Mouse (Mus musculus): ENCODE data around the gene Tmco5b. TPM values are rescaled to one million over a fixed set of nuclear protein-coding genes. Genes with fewer than 3 reads are reported as not detected.

Gene Tmco5b
- not detected in 2 replicates for polyA plus RNA-seq (2014; fragmentation: Nextera tagmentation; extraction: Ambion mirVana)

DNA sequence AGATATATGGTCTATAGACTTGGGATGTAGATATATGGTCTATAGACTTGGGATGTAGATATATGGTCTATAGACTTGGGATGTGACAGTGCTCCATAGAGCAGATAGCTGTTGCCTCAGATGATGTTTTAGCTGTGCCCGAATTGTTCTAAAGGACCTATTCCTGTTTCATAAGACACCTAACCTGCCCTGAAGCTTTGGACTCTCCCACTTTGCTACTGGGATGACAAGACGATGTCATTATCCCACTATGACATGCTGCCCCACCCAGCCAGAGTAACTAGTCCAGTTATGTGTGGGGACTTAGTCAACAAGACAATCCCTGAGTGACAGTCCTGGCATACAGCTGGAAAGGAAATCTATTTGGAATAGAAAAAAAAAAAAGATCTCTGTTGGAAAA, at the start of gene Tmco5b:
Gene Tmco5b (plus strand): TSS at position 301 of the 400 bp plus-strand sequence.
- Histone ChIP-seq H3K9ac (ENCODE audit: low read depth, low read length) (no peak within 1 kb of the TSS), H3K4me2 (replicated peaks; ENCODE audit: low read depth, low read length) (no peak within 1 kb of the TSS), H3K27me3 (ENCODE audit: control insufficient read depth, insufficient read depth, low read length) (no peaks in the 10 kb centered on the region), H3K36me3 (ENCODE audit: control insufficient read depth, insufficient read depth, low read length) (no peaks in the 10 kb centered on the region), H3K27ac (ENCODE audit: low read depth, low read length) (no peak within 1 kb of the TSS), H3K9me3 (ENCODE audit: control insufficient read depth, low read length) (no peaks in the 10 kb centered on the region), H3K4me1 (ENCODE audit: control insufficient read depth, insufficient read depth, low read length) (no peaks in the 10 kb centered on the region), H3K4me3 (ENCODE audit: low read length) (no peak within 1 kb of the TSS)
- no peak for ATAC-seq (ENCODE audit: low FRiP score, low TSS enrichment)
- 88% methylated on average over 2 of the region's 2 CpGs for WGBS

DNA sequence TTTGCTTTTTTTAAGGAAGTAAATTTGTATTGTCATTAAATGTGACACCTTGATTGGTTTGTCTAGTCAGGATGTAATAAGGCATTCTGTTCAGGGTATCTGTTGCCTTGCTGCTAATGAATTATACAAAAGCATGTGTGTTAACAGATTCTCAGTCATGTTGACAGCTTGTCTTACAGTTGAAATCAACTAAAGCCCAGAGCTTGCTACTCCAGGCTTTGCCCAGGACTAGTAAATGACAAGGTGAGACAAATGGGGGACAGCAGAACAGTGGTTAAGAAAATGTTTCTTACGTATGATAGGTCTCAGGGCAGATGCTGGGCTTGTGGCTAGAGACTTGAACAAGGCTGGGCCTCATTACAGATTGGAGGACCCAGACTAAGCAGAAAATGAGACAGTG, 48.5 kb upstream of the Tmco5b start:
- Histone ChIP-seq H3K9ac (ENCODE audit: low read depth, low read length) (no peak overlapping the region), H3K36me3 (ENCODE audit: control insufficient read depth, insufficient read depth, low read length) (no peaks in the 10 kb centered on the region), H3K27me3 (ENCODE audit: control insufficient read depth, insufficient read depth, low read length) (no peaks in the 10 kb centered on the region), H3K27ac (ENCODE audit: low read depth, low read length) (no peak overlapping the region), H3K4me1 (ENCODE audit: control insufficient read depth, insufficient read depth, low read length) (no peaks in the 10 kb centered on the region), H3K4me3 (ENCODE audit: low read length) (no peak overlapping the region), H3K9me3 (ENCODE audit: control insufficient read depth, low read length) (no peaks in the 10 kb centered on the region), H3K4me2 (replicated peaks; ENCODE audit: low read depth, low read length) (no peak overlapping the region)
- no peak for ATAC-seq (ENCODE audit: low FRiP score, low TSS enrichment)
- 74% methylated on average over 1 of the region's 1 CpGs for whole genome bisulfite sequencing

DNA sequence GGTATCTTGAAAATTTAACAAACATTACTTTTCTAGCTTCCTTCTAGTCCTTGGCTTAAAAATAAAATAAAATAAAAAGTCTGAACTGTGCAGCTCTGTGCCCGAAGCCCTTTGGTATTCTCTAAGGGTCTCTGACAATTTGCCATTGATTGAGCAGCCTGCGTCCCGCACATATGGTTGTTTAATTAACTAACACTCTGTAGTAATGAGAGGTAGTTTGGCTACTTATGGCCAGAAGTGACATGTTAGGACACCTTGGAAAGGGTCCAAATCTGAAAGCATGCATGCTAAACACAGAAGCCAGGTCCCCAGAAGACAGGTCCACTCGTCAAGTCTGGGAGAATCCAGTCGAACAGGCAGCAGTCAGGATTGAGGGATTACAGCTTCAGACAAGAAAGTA, 46.7 kb upstream of the Tmco5b start:
- 79% methylated on average over 5 of the region's 5 CpGs for WGBS
- Histone ChIP-seq H3K9ac (ENCODE audit: low read depth, low read length) (no peak overlapping the region), H3K4me2 (replicated peaks; ENCODE audit: low read depth, low read length) (no peak overlapping the region), H3K9me3 (ENCODE audit: control insufficient read depth, low read length) (no peaks in the 10 kb centered on the region), H3K27ac (ENCODE audit: low read depth, low read length) (no peak overlapping the region), H3K36me3 (ENCODE audit: control insufficient read depth, insufficient read depth, low read length) (no peaks in the 10 kb centered on the region), H3K27me3 (ENCODE audit: control insufficient read depth, insufficient read depth, low read length) (no peaks in the 10 kb centered on the region), H3K4me1 (ENCODE audit: control insufficient read depth, insufficient read depth, low read length) (no peaks in the 10 kb centered on the region), H3K4me3 (ENCODE audit: low read length) (no peak overlapping the region)
- no peak for ATAC-seq (ENCODE audit: low FRiP score, low TSS enrichment)

DNA sequence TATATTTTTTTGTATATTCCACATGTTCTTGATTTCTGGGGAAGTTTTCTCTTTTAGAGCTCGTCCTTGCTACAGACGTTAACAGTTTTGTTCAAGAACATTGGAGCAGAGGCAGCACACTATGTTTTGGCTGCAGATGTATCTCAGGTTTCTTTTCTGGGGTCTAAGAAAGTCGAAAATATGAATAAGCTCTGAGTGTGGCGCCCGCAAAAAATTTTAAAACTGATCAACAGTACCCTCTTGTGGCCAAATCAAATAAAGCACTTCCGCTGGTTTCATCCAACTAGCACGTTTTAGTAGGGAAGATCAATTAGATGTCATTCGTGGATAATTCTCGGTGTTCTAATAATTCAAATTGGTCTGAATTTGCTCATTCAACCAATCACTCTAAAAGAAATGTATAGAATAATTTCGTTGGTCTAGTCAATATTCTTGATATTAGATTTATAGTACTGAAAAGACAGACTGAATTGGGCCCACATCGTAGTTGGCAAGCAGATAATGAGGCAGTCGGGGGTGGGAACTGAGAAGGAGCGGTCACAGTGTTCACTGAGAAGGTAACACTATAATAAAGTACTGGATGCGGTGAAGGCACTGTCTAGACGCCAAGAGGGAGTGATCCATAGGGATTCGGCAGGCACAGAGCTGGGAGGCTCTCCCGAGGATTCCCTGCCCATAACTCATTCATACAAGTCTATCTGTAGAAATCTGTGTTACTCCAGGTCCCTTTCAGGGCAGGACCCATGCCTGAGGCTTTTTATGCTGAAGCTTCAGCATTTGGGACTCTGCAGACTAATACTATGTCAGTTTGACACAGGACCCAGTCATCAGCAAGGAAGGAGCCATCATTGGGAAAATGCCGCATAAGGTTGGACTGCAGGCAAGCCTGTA, 17.1 kb downstream of the Tmco5b start:
- peak; percentile 49; the same call in 1 of the 2 replicates for ATAC-seq (ENCODE audit: low FRiP score, low TSS enrichment)
- Histone ChIP-seq H3K4me1 (ENCODE audit: control insufficient read depth, insufficient read depth, low read length) (no peaks in the 10 kb centered on the region), H3K36me3 (ENCODE audit: control insufficient read depth, insufficient read depth, low read length) (no peaks in the 10 kb centered on the region), H3K9me3 (ENCODE audit: control insufficient read depth, low read length) (no peaks in the 10 kb centered on the region), H3K27ac (ENCODE audit: low read depth, low read length) (no peak overlapping the region), H3K9ac (ENCODE audit: low read depth, low read length) (no peak overlapping the region), H3K4me2 (replicated peaks; ENCODE audit: low read depth, low read length) (no peak overlapping the region), H3K27me3 (ENCODE audit: control insufficient read depth, insufficient read depth, low read length) (no peaks in the 10 kb centered on the region), H3K4me3 (ENCODE audit: low read length) (no peak overlapping the region)
- 35% methylated on average over 18 of the region's 18 CpGs for WGBS

DNA sequence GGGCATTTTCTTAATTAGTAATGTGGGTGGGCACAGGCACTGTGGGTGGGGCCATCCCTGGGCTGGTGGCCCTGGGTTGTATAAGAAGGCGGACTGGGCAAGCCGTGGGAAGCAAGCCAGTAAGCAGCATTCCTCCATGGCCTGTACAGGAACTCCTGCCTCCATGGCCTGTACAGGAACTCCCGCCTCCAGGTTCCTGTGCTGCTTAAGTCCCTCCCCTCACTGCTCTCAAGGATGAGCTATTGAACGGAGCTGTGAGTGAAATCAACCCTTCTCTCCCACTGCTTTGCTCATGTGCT, 17.7 kb downstream of the Tmco5b start:
- Histone ChIP-seq H3K36me3 (ENCODE audit: control insufficient read depth, insufficient read depth, low read length) (no peaks in the 10 kb centered on the region), H3K9me3 (ENCODE audit: control insufficient read depth, low read length) (no peaks in the 10 kb centered on the region), H3K27me3 (ENCODE audit: control insufficient read depth, insufficient read depth, low read length) (no peaks in the 10 kb centered on the region), H3K4me1 (ENCODE audit: control insufficient read depth, insufficient read depth, low read length) (no peaks in the 10 kb centered on the region), H3K4me3 (ENCODE audit: low read length) (no peak overlapping the region), H3K9ac (ENCODE audit: low read depth, low read length) (no peak overlapping the region), H3K27ac (ENCODE audit: low read depth, low read length) (no peak overlapping the region), H3K4me2 (replicated peaks; ENCODE audit: low read depth, low read length) (no peak overlapping the region)
- ATAC-seq (ENCODE audit: low FRiP score, low TSS enrichment), result peak; percentile 63; the same call in 1 of the 2 replicates
- 75% methylated on average over 4 of the region's 4 CpGs for WGBS

DNA sequence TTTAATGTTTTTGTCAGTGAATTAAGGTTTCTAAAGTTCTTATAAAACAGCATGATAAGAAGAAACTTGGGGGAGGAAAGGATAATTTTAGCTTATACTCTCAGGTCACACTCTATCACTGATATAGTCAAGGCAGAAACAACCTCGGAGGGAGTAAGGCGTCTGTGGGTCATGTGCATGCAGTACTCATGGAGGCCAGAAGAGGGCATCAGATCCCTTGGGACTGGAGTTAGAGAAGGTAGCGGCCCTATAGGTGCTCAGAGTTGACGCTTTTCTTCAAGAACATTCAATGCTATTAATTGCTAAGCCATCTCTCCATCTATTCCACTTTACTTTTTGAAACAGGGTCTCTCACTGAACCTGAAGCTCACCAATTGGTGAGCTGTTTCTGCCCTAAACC, 19.8 kb downstream of the Tmco5b start:
- no peaks in the 10 kb centered on the region for H3K4me1 ChIP-seq (ENCODE audit: control insufficient read depth, insufficient read depth, low read length)
- H3K9ac ChIP-seq (ENCODE audit: low read depth, low read length), result no peak overlapping the region
- H3K36me3 ChIP-seq (ENCODE audit: control insufficient read depth, insufficient read depth, low read length), result no peaks in the 10 kb centered on the region
- peak; percentile 89 for ATAC-seq (ENCODE audit: low FRiP score, low TSS enrichment)
- H3K27ac ChIP-seq (ENCODE audit: low read depth, low read length), result no peak overlapping the region
- WGBS, result 7% methylated on average over 4 of the region's 4 CpGs
- H3K4me2 ChIP-seq (replicated peaks; ENCODE audit: low read depth, low read length), result no peak overlapping the region
- no peaks in the 10 kb centered on the region for H3K9me3 ChIP-seq (ENCODE audit: control insufficient read depth, low read length)
- H3K27me3 ChIP-seq (ENCODE audit: control insufficient read depth, insufficient read depth, low read length), result no peaks in the 10 kb centered on the region
- H3K4me3 ChIP-seq (ENCODE audit: low read length), result no peak overlapping the region

DNA sequence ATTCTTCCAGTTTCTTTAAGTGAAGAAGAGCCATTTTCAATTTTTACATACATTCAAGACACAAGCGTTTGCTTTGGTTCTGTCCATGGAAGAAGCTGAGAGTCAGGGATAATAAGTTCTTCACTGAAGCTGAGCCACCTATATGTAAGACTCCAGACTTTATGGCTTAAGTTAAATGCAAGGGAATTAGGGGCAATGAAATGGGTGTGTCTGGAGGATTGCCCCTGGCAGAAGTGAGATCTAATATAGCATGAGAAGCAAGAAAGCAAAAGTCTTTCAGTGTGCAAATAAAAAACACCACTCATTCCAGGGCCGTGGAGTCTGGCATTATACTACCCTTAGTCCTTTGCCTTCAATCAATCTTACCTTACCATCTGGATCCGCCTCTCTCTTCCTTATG, 25.7 kb downstream of the Tmco5b start:
- Histone ChIP-seq H3K36me3 (ENCODE audit: control insufficient read depth, insufficient read depth, low read length) (no peaks in the 10 kb centered on the region), H3K27ac (ENCODE audit: low read depth, low read length) (no peak overlapping the region), H3K9me3 (ENCODE audit: control insufficient read depth, low read length) (no peaks in the 10 kb centered on the region), H3K9ac (ENCODE audit: low read depth, low read length) (no peak overlapping the region), H3K4me1 (ENCODE audit: control insufficient read depth, insufficient read depth, low read length) (no peaks in the 10 kb centered on the region), H3K27me3 (ENCODE audit: control insufficient read depth, insufficient read depth, low read length) (no peaks in the 10 kb centered on the region), H3K4me3 (ENCODE audit: low read length) (no peak overlapping the region), H3K4me2 (replicated peaks; ENCODE audit: low read depth, low read length) (no peak overlapping the region)
- ATAC-seq (ENCODE audit: low FRiP score, low TSS enrichment), result no peak
- WGBS, result 51% methylated on average over 3 of the region's 3 CpGs

DNA sequence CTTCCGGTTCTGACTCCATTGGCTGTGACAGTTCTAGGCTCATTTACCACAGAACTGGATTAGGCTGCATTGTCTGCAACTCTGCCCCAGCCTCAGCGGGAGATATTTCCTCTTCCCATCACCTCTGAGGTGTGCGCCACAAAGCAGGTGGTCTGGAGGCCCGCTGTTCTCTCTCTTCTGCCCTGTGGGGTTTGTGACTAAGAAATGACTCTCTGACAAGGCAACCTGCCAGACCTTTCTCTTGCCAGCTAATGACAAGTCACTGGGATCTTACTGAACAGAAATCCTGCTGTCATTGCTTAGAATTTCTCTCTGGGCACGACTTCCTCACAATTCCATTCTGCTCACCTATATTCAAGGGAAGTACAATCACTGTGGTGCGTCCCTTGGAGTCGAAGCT, 37.5 kb downstream of the Tmco5b start:
- Histone ChIP-seq H3K27me3 (ENCODE audit: control insufficient read depth, insufficient read depth, low read length) (no peaks in the 10 kb centered on the region), H3K4me1 (ENCODE audit: control insufficient read depth, insufficient read depth, low read length) (no peaks in the 10 kb centered on the region), H3K4me2 (replicated peaks; ENCODE audit: low read depth, low read length) (no peak overlapping the region), H3K9ac (ENCODE audit: low read depth, low read length) (no peak overlapping the region), H3K27ac (ENCODE audit: low read depth, low read length) (no peak overlapping the region), H3K36me3 (ENCODE audit: control insufficient read depth, insufficient read depth, low read length) (no peaks in the 10 kb centered on the region), H3K4me3 (ENCODE audit: low read length) (no peak overlapping the region), H3K9me3 (ENCODE audit: control insufficient read depth, low read length) (0 out of 2 replicates have a peak, but pooled peaks cover 2% of the 10 kb centered on the region)
- 45% methylated on average over 7 of the region's 7 CpGs for WGBS
- no peak for ATAC-seq (ENCODE audit: low FRiP score, low TSS enrichment)

DNA sequence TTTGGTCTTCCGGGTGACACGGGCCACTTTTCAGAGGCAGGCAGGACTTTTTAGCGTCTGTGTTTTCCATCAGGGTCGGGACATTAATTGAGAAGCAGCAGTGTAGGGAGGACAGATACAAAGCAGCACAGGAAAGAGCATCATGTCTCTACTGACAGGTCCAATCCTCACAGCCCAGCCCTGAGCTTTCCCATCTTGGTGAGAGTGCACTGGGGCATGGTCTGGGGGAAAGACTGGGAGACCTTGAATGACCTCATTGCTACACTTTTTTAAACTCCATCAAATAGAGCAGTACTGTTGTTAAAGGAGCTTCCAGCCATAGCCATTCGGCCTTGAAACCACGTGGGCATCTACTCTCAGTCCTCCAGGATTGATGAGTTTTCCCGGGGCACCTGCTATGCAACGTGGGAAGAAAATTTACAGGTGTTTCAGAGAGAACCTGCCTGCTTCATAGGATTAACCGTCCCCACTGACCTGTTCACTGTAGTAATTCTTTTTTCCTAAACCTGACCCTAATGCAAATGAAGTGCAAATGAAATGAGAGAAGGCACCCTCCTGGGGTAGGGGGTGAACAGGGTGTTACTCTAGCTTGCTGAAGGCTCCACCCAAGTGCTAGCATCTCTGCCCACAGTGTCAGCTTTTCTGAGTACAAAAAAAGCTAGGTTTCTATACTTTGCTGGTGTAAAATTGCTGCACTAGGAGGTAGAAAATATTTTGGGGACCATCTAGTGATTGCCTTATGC, 48.4 kb downstream of the Tmco5b start:
- H3K27me3 ChIP-seq (ENCODE audit: control insufficient read depth, insufficient read depth, low read length), result no peaks in the 10 kb centered on the region
- 20% methylated on average over 9 of the region's 9 CpGs for WGBS
- no peaks in the 10 kb centered on the region for H3K9me3 ChIP-seq (ENCODE audit: control insufficient read depth, low read length)
- H3K4me2 ChIP-seq (replicated peaks; ENCODE audit: low read depth, low read length), result no peak overlapping the region
- H3K36me3 ChIP-seq (ENCODE audit: control insufficient read depth, insufficient read depth, low read length), result no peaks in the 10 kb centered on the region
- no peak overlapping the region for H3K9ac ChIP-seq (ENCODE audit: low read depth, low read length)
- no peak overlapping the region for H3K27ac ChIP-seq (ENCODE audit: low read depth, low read length)
- H3K4me3 ChIP-seq (ENCODE audit: low read length), result no peak overlapping the region
- no peaks in the 10 kb centered on the region for H3K4me1 ChIP-seq (ENCODE audit: control insufficient read depth, insufficient read depth, low read length)
- ATAC-seq (ENCODE audit: low FRiP score, low TSS enrichment), result peak; percentile 96
